ENCODE assay signal across 8 mouse cellular contexts in the genomic region with DNA sequence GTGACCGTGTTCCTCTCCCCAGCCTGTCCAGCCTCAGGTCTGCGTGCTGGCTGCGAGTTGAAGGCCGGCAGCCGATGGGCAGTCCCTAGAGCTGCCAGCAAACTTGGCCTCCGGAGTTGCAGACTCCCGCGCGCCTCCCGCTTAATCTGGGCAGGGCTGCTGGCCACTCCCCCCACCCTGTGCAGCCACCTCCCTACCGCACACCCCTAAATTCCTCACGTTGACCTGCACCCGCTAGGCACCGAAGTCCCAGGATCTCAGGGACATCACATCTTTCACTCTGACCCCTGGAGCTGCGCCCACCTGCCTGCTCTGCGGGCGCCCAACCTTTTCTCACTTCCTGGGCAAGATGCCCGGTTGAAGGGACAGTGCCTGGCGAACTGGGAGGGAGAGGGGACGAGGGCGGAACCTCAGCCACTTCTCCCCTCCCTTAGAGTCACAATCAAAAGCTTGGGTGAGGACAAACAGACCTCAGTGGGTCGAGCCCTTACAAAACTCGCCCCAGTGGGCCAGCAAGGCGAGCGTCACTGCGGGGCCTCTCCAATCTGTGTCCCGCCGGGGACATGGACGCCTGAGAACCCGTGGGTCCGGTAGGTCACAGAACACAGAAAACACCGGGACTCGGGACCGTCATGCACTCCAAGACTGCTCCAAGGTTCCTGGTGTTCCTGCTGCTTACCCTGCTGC. TPM values are rescaled to one million over a fixed set of nuclear protein-coding genes. Genes with fewer than 3 reads are reported as not detected.
DNase-seq lines count a peak whose midpoint lies in the region; ATAC-seq lines count a peak whose summit lies in the region.

A gene (minus strand): TSS at position 137 of the 687 bp plus-strand sequence.
A gene (plus strand): TSS at position 209 of the 687 bp plus-strand sequence.

- DNase-seq in Muller cell, postnatal 12 days (ENCODE audit: inconsistent ontology term) = peak; percentile 60
- peak; percentile 36 for DNase-seq in cerebellum, adult 11-12 months
- DNase-seq in hindbrain, embryonic 10.5 days (ENCODE audit: low spot score) = no peak
- no peak for DNase-seq in adipocyte (ENCODE audit: low spot score)
- DNase-seq in thymus, postnatal 4 days = no peak

- H3K9ac ChIP-seq in forebrain, embryonic 16.5 days (replicated peaks; ENCODE audit: low read depth, low read length) = 0 out of 2 replicates have a peak within 1 kb of the TSS, but pooled peaks have one; percentile 6
- H3K9ac ChIP-seq in limb, embryonic 12.5 days (replicated peaks) = peak within 1 kb of the TSS; percentile 40
- peak within 1 kb of the TSS; percentile 54 for H3K9ac ChIP-seq in midbrain, embryonic 16.5 days (ENCODE audit: low read depth, low read length)

- no peak within 1 kb of the TSS for H3K27ac ChIP-seq in forebrain, embryonic 16.5 days (ENCODE audit: low read length)
- H3K27ac ChIP-seq in hindbrain, embryonic 10.5 days = no peak within 1 kb of the TSS
- H3K27ac ChIP-seq in limb, embryonic 12.5 days = no peak within 1 kb of the TSS
- H3K27ac ChIP-seq in midbrain, embryonic 16.5 days (ENCODE audit: low read length) = no peak within 1 kb of the TSS

- peak within 1 kb of the TSS; percentile 26 for H3K4me3 ChIP-seq in forebrain, embryonic 16.5 days (replicated peaks; ENCODE audit: low read length)
- H3K4me3 ChIP-seq in hindbrain, embryonic 10.5 days = peak within 1 kb of the TSS; percentile 54
- peak within 1 kb of the TSS; percentile 40 for H3K4me3 ChIP-seq in limb, embryonic 12.5 days (replicated peaks)
- H3K4me3 ChIP-seq in midbrain, embryonic 16.5 days (ENCODE audit: low read depth, low read length) = peak within 1 kb of the TSS; percentile 37

- 0 out of 2 replicates have a peak, but pooled peaks cover 2% of the 10 kb centered on the region for H3K27me3 ChIP-seq in forebrain, embryonic 16.5 days (replicated peaks; ENCODE audit: control insufficient read depth, insufficient read depth, low read length)
- peaks cover 28% of the 10 kb centered on the region for H3K27me3 ChIP-seq in hindbrain, embryonic 10.5 days (ENCODE audit: insufficient read depth, poor library complexity, severe bottlenecking)
- peaks cover 34% of the 10 kb centered on the region for H3K27me3 ChIP-seq in limb, embryonic 12.5 days
- peaks cover 6% of the 10 kb centered on the region for H3K27me3 ChIP-seq in midbrain, embryonic 16.5 days (ENCODE audit: control insufficient read depth, insufficient read depth, low read depth, low read length)

- ATAC-seq in forebrain, embryonic 16.5 days = 0 out of 2 replicates have a peak, but pooled peaks have one; percentile 33
- peak; percentile 37; the same call in 1 of the 2 replicates for ATAC-seq in limb, embryonic 12.5 days (ENCODE audit: insufficient number of reproducible peaks, insufficient read depth, low FRiP score, low TSS enrichment, low read depth)
- peak; percentile 75; the same call in 1 of the 2 replicates for ATAC-seq in midbrain, embryonic 16.5 days

- no peaks in the 10 kb centered on the region for H3K36me3 ChIP-seq in forebrain, embryonic 16.5 days (ENCODE audit: control insufficient read depth, insufficient read depth)
- H3K36me3 ChIP-seq in hindbrain, embryonic 10.5 days = no peaks in the 10 kb centered on the region
- H3K36me3 ChIP-seq in limb, embryonic 12.5 days = no peaks in the 10 kb centered on the region
- no peaks in the 10 kb centered on the region for H3K36me3 ChIP-seq in midbrain, embryonic 16.5 days (ENCODE audit: control insufficient read depth, insufficient read depth, low read length)

- WGBS in forebrain, embryonic 16.5 days = 2% methylated on average over 34 of the region's 34 CpGs
- 6% methylated on average over 34 of the region's 34 CpGs for WGBS in hindbrain, embryonic 10.5 days
- WGBS in limb, embryonic 12.5 days = 6% methylated on average over 34 of the region's 34 CpGs
- whole genome bisulfite sequencing in midbrain, embryonic 16.5 days = 4% methylated on average over 33 of the region's 34 CpGs

- H3K9me3 ChIP-seq in forebrain, embryonic 16.5 days (ENCODE audit: control insufficient read depth, low read length) = no peaks in the 10 kb centered on the region
- H3K9me3 ChIP-seq in hindbrain, embryonic 10.5 days = no peaks in the 10 kb centered on the region
- no peaks in the 10 kb centered on the region for H3K9me3 ChIP-seq in limb, embryonic 12.5 days
- H3K9me3 ChIP-seq in midbrain, embryonic 16.5 days (replicated peaks; ENCODE audit: control insufficient read depth, low read length, poor library complexity, severe bottlenecking) = no peaks in the 10 kb centered on the region

- peak within 1 kb of the TSS; percentile 47 for H3K4me2 ChIP-seq in forebrain, embryonic 16.5 days (ENCODE audit: low read length)
- peak within 1 kb of the TSS; percentile 75 for H3K4me2 ChIP-seq in limb, embryonic 12.5 days
- H3K4me2 ChIP-seq in midbrain, embryonic 16.5 days (ENCODE audit: low read length) = peak within 1 kb of the TSS; percentile 76

- peaks cover 7% of the 10 kb centered on the region for H3K4me1 ChIP-seq in forebrain, embryonic 16.5 days (replicated peaks; ENCODE audit: control insufficient read depth, insufficient read depth, low read length)
- H3K4me1 ChIP-seq in hindbrain, embryonic 10.5 days (replicated peaks) = peaks cover 11% of the 10 kb centered on the region
- H3K4me1 ChIP-seq in limb, embryonic 12.5 days (replicated peaks) = peaks cover 4% of the 10 kb centered on the region; the same call in 1 of the 2 replicates
- peaks cover 6% of the 10 kb centered on the region for H3K4me1 ChIP-seq in midbrain, embryonic 16.5 days (ENCODE audit: control insufficient read depth, insufficient read depth, low read length)

RNA-seq across cellular contexts. Expression of the first gene that starts in this region (rescaled TPM):
- polyA plus RNA-seq in forebrain, embryonic 16.5 days (2015; fragmentation: Nextera tagmentation; extraction: Ambion mirVana) = 0.25 and 0.29 TPM in 2 replicates
- 0.05 and 0.18 TPM in 2 replicates for polyA plus RNA-seq in hindbrain, embryonic 10.5 days (2016; fragmentation: Nextera tagmentation; extraction: Ambion mirVana)
- 0.06 and 0.10 TPM in 2 replicates for polyA plus RNA-seq in limb, embryonic 12.5 days (2016; fragmentation: Nextera tagmentation; extraction: Ambion mirVana)
- polyA plus RNA-seq in midbrain, embryonic 16.5 days (2015; fragmentation: Nextera tagmentation; extraction: Ambion mirVana) = 0.11 and 0.25 TPM in 2 replicates

RNA-seq across cellular contexts. Expression of the second gene that starts in this region (rescaled TPM):
- 0.24 and 0.51 TPM in 2 replicates for polyA plus RNA-seq in forebrain, embryonic 16.5 days (2015; fragmentation: Nextera tagmentation; extraction: Ambion mirVana)
- 0.10 and 0.18 TPM in 2 replicates for polyA plus RNA-seq in hindbrain, embryonic 10.5 days (2016; fragmentation: Nextera tagmentation; extraction: Ambion mirVana)
- 0.03 and 0.05 TPM in 2 replicates for polyA plus RNA-seq in limb, embryonic 12.5 days (2016; fragmentation: Nextera tagmentation; extraction: Ambion mirVana)
- polyA plus RNA-seq in midbrain, embryonic 16.5 days (2015; fragmentation: Nextera tagmentation; extraction: Ambion mirVana) = 0.24 and 0.25 TPM in 2 replicates

Comparison
In these comparisons a context has a peak if more than half of its experiments do, and no peak if none do; other contexts are left out.
1. Peak in ATAC-seq, H3K4me3 ChIP-seq, H3K9ac ChIP-seq and H3K4me2 ChIP-seq in forebrain, embryonic 16.5 days; RNA of the genes that start here not detected or under 1 TPM.
2. Peak in ATAC-seq, H3K4me3 ChIP-seq, H3K9ac ChIP-seq and H3K4me2 ChIP-seq in limb, embryonic 12.5 days; RNA of the genes that start here not detected or under 1 TPM.
3. Peak in ATAC-seq, H3K4me3 ChIP-seq, H3K9ac ChIP-seq and H3K4me2 ChIP-seq in midbrain, embryonic 16.5 days; RNA of the genes that start here not detected or under 1 TPM.
4. DNase-seq: peak in Muller cell, postnatal 12 days (single experiment) and cerebellum, adult 11-12 months (single experiment); none in hindbrain, embryonic 10.5 days (single experiment), adipocyte (single experiment) and thymus, postnatal 4 days (single experiment).
5. Peak in every context shown above with its lines, with median percentiles within 50 percentile points of each other: ATAC-seq, H3K4me2 ChIP-seq, H3K4me3 ChIP-seq and H3K9ac ChIP-seq.